Mouse (Mus musculus) neural tube, embryonic 13.5 days (tissue): ENCODE measurements around the gene Echs1. TPM values are rescaled to one million over a fixed set of nuclear protein-coding genes. Genes with fewer than 3 reads are reported as not detected.

ENCODE experiments used
- ATAC-seq: fragments of 200-750 bp; cut with Nextera tagmentation; 2 replicates; pipeline ENCODE4 v1.8.0; 2017; ENCODE audit warnings: low read depth, mild to moderate bottlenecking, moderate TSS enrichment, moderate library complexity
- H3K27ac ChIP-seq: fragments of 300-500 bp; sonication (generic); replicated peaks from 2 replicates; pipeline ENCODE4 v1.5.1; 2015; ENCODE audit warnings: moderate library complexity, mild to moderate bottlenecking, inconsistent platforms
- H3K27me3 ChIP-seq: fragments of 300-500 bp; sonication (generic); 2 replicates; pipeline ENCODE4 v1.6.1; 2015; ENCODE audit warnings: mild to moderate bottlenecking, inconsistent platforms
- H3K36me3 ChIP-seq: fragments of 300-500 bp; sonication (generic); 2 replicates; pipeline ENCODE4 v1.6.1; 2015; ENCODE audit warnings: mild to moderate bottlenecking, inconsistent platforms
- H3K4me1 ChIP-seq: fragments of 300-500 bp; sonication (generic); replicated peaks from 2 replicates; pipeline ENCODE4 v1.6.1; 2015; ENCODE audit warnings: inconsistent platforms
- H3K4me2 ChIP-seq: fragments of 300-500 bp; sonication (generic); 2 replicates; pipeline ENCODE4 v1.6.1; 2015; ENCODE audit warnings: inconsistent platforms, mild to moderate bottlenecking, moderate library complexity
- H3K4me3 ChIP-seq: fragments of 300-500 bp; sonication (generic); 2 replicates; pipeline ENCODE4 v1.5.1; 2015; ENCODE audit warnings: mild to moderate bottlenecking, inconsistent platforms
- H3K9ac ChIP-seq: fragments of 300-500 bp; sonication (generic); 2 replicates; pipeline ENCODE4 v1.6.1; 2015; ENCODE audit warnings: moderate library complexity, mild to moderate bottlenecking, inconsistent platforms
- H3K9me3 ChIP-seq: fragments of 300-500 bp; sonication (generic); 2 replicates; pipeline ENCODE4 v1.6.1; 2016; ENCODE audit warnings: inconsistent platforms
- WGBS: fragments of 180-500 bp; shearing (Covaris S2); methylation state at CpG from one replicate; pipeline ENCODE4 v1.1.7; 2015; 5-methylcytosine and 5-hydroxymethylcytosine counted together
- polyA plus RNA-seq: library from polyadenylated mRNA; unstranded; fragments of >200 nt; fragmentation: Nextera tagmentation; extraction: Ambion mirVana; gene quantifications from 2 replicates; pipeline ENCODE4 v1.2.1, GENCODE M21; 2015

The Echs1 gene
- polyA plus RNA-seq, 1 experiment from 2014 or later: 125 TPM

- WGBS: 2% methylated on average over 53 of the region's 53 CpGs
- H3K4me3 ChIP-seq: peak overlapping the region; percentile 49
- H3K4me2 ChIP-seq: peak overlapping the region; percentile 70
- no peaks in the 10 kb centered on the region for H3K9me3 ChIP-seq
- H3K4me1 ChIP-seq: peaks cover 59% of the 10 kb centered on the region
- no peaks in the 10 kb centered on the region for H3K36me3 ChIP-seq
- peak overlapping the region; percentile 97 for H3K27ac ChIP-seq
- ATAC-seq: peak; percentile 78
- peak overlapping the region; percentile 87 for H3K9ac ChIP-seq
- H3K27me3 ChIP-seq: peaks cover 20% of the 10 kb centered on the region
These were observed 58.6 kb downstream of the Echs1 start for GRCm38 (mm10) chr7:140057413-140058407.

Other genes starting within 250 kb of the Echs1 start
- gene Kndc1, start 221.8 kb downstream of the Echs1 start, polyA plus RNA-seq: 5.8 and 6.0 TPM in 2 replicates
- gene Utf1, start 172.7 kb downstream of the Echs1 start, polyA plus RNA-seq: not detected in 2 replicates
- gene 6430531B16Rik, start 137.7 kb downstream of the Echs1 start, polyA plus RNA-seq: 0.68 and 0.71 TPM in 2 replicates
- 3.3 and 3.4 TPM in 2 replicates for gene Adam8, start 123.9 kb downstream of the Echs1 start, polyA plus RNA-seq
- gene Zfp511, start 80.1 kb downstream of the Echs1 start, polyA plus RNA-seq: 50.7 and 55.5 TPM in 2 replicates
- 51.4 and 51.7 TPM in 2 replicates for gene Tubgcp2, start 79.8 kb downstream of the Echs1 start, polyA plus RNA-seq
- 18.1 and 23.3 TPM in 2 replicates for gene Msx3, start 67.4 kb downstream of the Echs1 start, polyA plus RNA-seq
- 95.9 and 99.9 TPM in 2 replicates for gene Caly, start 33.9 kb downstream of the Echs1 start, polyA plus RNA-seq
- not detected in 2 replicates for gene Prap1, start 23.1 kb downstream of the Echs1 start, polyA plus RNA-seq
- gene Fuom, start 14.0 kb downstream of the Echs1 start, polyA plus RNA-seq: 24.8 and 33.0 TPM in 2 replicates
- gene Paox, start 677 bp downstream of the Echs1 start, polyA plus RNA-seq: 9.7 and 11.4 TPM in 2 replicates
- gene Mtg1, start 21.1 kb upstream of the Echs1 start, polyA plus RNA-seq: 28.2 and 31.7 TPM in 2 replicates
- 9.4 and 13.1 TPM in 2 replicates for gene Sprn, start 38.4 kb upstream of the Echs1 start, polyA plus RNA-seq
- not detected in 2 replicates for gene Olfr522, start 48.3 kb upstream of the Echs1 start, polyA plus RNA-seq
- not detected in 2 replicates for gene Olfr523, start 56.7 kb upstream of the Echs1 start, polyA plus RNA-seq
- not detected in 2 replicates for gene Olfr524, start 89.5 kb upstream of the Echs1 start, polyA plus RNA-seq
- not detected in 2 replicates for gene Cd163l1, start 101.8 kb upstream of the Echs1 start, polyA plus RNA-seq
- not detected in 2 replicates for gene 5830411N06Rik, start 130.8 kb upstream of the Echs1 start, polyA plus RNA-seq
- not detected in 2 replicates for gene Olfr525, start 204.4 kb upstream of the Echs1 start, polyA plus RNA-seq
- gene Olfr527, start 217.5 kb upstream of the Echs1 start, polyA plus RNA-seq: not detected in 2 replicates
- not detected in 2 replicates for gene Olfr60, start 245.2 kb upstream of the Echs1 start, polyA plus RNA-seq